Mouse (Mus musculus) midbrain, embryonic 12.5 days (tissue): ENCODE results near the gene Capn13. TPM values are rescaled to one million over a fixed set of nuclear protein-coding genes. Genes with fewer than 3 reads are reported as not detected.

Experiments used
- ATAC-seq: fragments of 200-750 bp; cut with Nextera tagmentation; 2 replicates; pipeline ENCODE4 v1.8.0; 2017; ENCODE audit warnings: low read depth, moderate TSS enrichment, moderate library complexity; ENCODE audit not compliant: low FRiP score
- H3K27ac ChIP-seq: fragments of 300-500 bp; sonication (generic); replicated peaks from 2 replicates; pipeline ENCODE4 v1.5.1; 2016; ENCODE audit warnings: mild to moderate bottlenecking
- H3K27me3 ChIP-seq: fragments of 300-500 bp; sonication (generic); 2 replicates; pipeline ENCODE4 v1.6.1; 2016; ENCODE audit warnings: mild to moderate bottlenecking
- H3K36me3 ChIP-seq: fragments of 300-500 bp; sonication (generic); 2 replicates; pipeline ENCODE4 v1.6.1; 2016
- H3K4me1 ChIP-seq: fragments of 300-500 bp; sonication (generic); 2 replicates; pipeline ENCODE4 v1.6.1; 2016
- H3K4me2 ChIP-seq: fragments of 300-500 bp; sonication (generic); replicated peaks from 2 replicates; pipeline ENCODE4 v1.6.1; 2016; ENCODE audit warnings: mild to moderate bottlenecking, moderate library complexity
- H3K4me3 ChIP-seq: fragments of 300-500 bp; sonication (generic); 2 replicates; pipeline ENCODE4 v1.5.1; 2016; ENCODE audit warnings: mild to moderate bottlenecking
- H3K9ac ChIP-seq: fragments of 300-500 bp; sonication (generic); replicated peaks from 2 replicates; pipeline ENCODE4 v1.6.1; 2016; ENCODE audit warnings: mild to moderate bottlenecking, moderate library complexity
- H3K9me3 ChIP-seq: fragments of 300-500 bp; sonication (generic); 2 replicates; pipeline ENCODE4 v1.6.1; 2016; ENCODE audit warnings: mild to moderate bottlenecking
- WGBS: fragments of 180-500 bp; shearing (Covaris S2); methylation state at CpG from one replicate; pipeline ENCODE4 v1.1.7; 2016; 5-methylcytosine and 5-hydroxymethylcytosine counted together
- polyA plus RNA-seq: library from polyadenylated mRNA; unstranded; fragments of >200 nt; fragmentation: Nextera tagmentation; extraction: Ambion mirVana; gene quantifications from 2 replicates; pipeline ENCODE4 v1.2.1, GENCODE M21; 2016

Capn13 gene
- 0.12 and 0.13 TPM in 2 replicates for polyA plus RNA-seq

DNA sequence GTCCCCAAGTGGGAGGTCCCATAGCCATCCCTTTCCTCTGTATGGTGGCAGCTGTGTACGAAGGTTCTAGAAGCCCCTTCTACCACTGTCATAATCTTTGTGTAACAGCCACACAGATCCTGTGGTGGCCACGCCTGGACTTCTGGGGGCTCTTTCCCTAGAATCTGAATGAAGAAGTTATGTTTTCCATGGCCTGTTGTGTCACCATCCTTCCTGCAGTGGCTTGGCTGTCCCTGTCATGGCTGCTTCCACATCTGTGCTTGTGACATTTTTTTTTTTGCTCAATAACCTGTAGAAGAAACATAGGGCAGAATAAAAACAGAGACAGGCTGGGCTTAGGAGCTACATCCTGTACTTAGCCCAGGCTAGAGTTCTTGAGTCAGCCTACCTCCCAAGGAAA lies at the start of gene Capn13:
TSS of gene Capn13 (minus strand) at position 5 of the 400 bp plus-strand sequence.
- Histone ChIP-seq H3K4me2 (no peak within 1 kb of the TSS), H3K9ac (no peak within 1 kb of the TSS), H3K36me3 (no peaks in the 10 kb centered on the region), H3K4me1 (no peaks in the 10 kb centered on the region), H3K9me3 (no peaks in the 10 kb centered on the region), H3K27ac (no peak within 1 kb of the TSS), H3K27me3 (no peaks in the 10 kb centered on the region), H3K4me3 (no peak within 1 kb of the TSS)
- no peak for ATAC-seq
- 82% methylated on average over 2 of the region's 2 CpGs for WGBS

DNA sequence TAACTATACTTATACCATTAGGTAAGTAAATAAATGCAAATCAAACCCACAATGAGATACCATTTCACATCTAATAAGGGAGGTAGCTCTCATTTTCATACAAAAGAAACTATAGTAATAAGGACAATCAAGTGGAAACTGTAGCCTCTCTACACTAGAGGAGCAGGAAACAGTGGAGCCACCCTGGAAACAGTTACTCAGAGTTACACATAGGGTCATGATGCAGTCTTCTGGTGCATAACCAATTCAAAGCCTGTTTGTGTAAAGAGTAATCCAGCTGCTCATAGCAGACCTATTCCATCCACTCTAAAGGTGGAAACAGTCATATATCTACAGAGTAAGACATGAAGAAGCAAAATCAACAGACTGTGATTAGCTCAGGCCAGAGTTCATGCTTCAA lies 48.4 kb upstream of the Capn13 start:
- H3K4me2 ChIP-seq, result no peak overlapping the region

DNA sequence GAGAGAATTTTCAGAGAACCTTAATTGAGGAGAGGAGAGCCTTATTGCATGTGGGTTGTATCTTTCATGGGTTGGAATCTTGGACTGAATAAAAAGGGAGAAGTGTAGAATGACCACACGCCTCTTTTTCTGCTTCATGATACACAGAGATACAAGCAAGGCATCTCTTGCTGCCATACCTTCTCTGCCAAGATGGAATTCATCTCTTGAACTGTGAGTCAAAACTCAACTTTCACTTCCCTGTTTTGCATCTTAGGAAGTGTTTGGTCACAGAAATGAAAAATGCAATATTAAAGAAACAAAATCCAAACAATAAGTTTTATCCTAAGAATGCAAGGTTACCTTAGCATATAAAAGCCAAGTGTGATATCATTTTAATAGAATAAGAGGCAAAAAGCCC lies 40.1 kb upstream of the Capn13 start:
- Histone ChIP-seq H3K27ac (no peak overlapping the region), H3K4me3 (no peak overlapping the region), H3K4me1 (no peaks in the 10 kb centered on the region), H3K9ac (no peak overlapping the region), H3K4me2 (no peak overlapping the region), H3K27me3 (no peaks in the 10 kb centered on the region), H3K9me3 (no peaks in the 10 kb centered on the region), H3K36me3 (no peaks in the 10 kb centered on the region)
- no peak for ATAC-seq
- 92% methylated on average over 1 of the region's 1 CpGs for WGBS

More for the DNA sequence above, 48.4 kb upstream of the Capn13 start:
- no peaks in the 10 kb centered on the region for H3K27me3 ChIP-seq
- ATAC-seq, result no peak
- H3K9me3 ChIP-seq, result no peaks in the 10 kb centered on the region
- H3K4me1 ChIP-seq, result no peaks in the 10 kb centered on the region
- H3K27ac ChIP-seq, result no peak overlapping the region
- H3K36me3 ChIP-seq, result no peaks in the 10 kb centered on the region
- H3K4me3 ChIP-seq, result no peak overlapping the region
- H3K9ac ChIP-seq, result no peak overlapping the region

DNA sequence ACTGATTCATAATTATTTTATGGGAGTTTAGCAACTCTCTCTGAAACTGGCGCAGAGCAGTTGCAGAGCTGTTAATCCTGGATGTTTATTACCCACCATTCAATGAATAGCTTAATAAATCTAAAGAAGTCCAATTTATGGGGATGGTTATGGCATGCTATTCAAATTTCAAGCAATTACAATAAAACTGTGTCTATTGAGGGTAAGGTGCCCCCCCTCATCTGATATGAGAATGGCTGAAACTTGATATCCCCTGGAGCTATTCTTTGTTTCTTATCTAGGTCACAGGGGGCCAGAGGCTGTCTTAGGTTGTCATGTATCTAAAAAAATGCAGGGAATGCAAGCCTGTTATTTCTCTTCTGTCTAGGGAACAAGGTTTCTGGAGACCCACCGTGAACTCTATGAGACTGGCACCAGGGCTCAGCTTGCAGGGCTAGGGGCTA lies 31.9 kb upstream of the Capn13 start:
- H3K27ac ChIP-seq, result no peak overlapping the region
- no peak overlapping the region for H3K9ac ChIP-seq
- H3K4me3 ChIP-seq, result no peak overlapping the region
- 0 out of 2 replicates have a peak, but pooled peaks cover 3% of the 10 kb centered on the region for H3K4me1 ChIP-seq
- no peaks in the 10 kb centered on the region for H3K27me3 ChIP-seq
- WGBS, result 74% methylated on average over 2 of the region's 2 CpGs
- no peaks in the 10 kb centered on the region for H3K9me3 ChIP-seq
- ATAC-seq, result no peak
- H3K36me3 ChIP-seq, result no peaks in the 10 kb centered on the region
- H3K4me2 ChIP-seq, result no peak overlapping the region

DNA sequence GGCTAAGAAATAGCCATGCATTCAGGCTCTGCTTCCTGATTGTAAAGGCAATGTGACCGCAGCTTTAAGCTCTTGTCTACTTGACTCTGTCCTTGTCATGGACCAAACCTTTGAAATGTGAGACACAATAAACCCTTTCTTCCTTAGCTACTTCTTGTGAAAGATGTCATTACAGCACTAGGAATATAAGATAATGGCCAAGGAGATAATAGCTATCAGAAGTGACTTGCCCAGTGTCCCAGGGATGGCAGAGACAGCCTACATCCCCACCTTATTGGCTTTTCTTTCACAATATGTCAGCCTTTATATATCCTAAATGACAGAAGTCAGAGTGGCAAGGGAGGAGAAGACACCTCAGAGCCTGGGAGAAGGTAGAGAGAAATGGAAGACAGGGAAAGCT lies 31.4 kb upstream of the Capn13 start:
- WGBS, result 93% methylated on average over 1 of the region's 1 CpGs
- H3K27me3 ChIP-seq, result no peaks in the 10 kb centered on the region
- H3K9me3 ChIP-seq, result no peaks in the 10 kb centered on the region
- no peak overlapping the region for H3K9ac ChIP-seq
- H3K27ac ChIP-seq, result no peak overlapping the region
- H3K4me3 ChIP-seq, result no peak overlapping the region
- H3K4me1 ChIP-seq, result 0 out of 2 replicates have a peak, but pooled peaks cover 3% of the 10 kb centered on the region
- no peak overlapping the region for H3K4me2 ChIP-seq
- no peaks in the 10 kb centered on the region for H3K36me3 ChIP-seq
- ATAC-seq, result no peak

DNA sequence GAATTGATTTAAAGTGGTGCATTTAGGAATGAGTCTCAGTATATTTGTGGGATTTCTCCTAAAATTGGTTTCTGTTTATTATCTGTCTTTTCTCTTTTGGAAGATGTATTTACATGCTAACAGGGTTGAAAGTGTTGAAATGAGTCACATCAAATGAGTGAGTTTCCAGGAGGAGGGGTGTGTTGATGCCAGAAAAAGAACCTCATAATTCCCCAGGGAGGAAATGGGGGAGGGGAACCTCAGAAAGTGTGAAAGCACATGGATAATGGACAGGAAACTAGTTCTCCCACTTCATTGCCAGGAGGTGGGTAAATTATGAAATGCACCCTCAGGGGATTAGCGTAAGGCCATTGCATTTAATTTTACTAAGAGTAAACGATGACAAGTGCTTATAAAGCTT lies 16.7 kb upstream of the Capn13 start:
- H3K4me1 ChIP-seq, result peaks cover 7% of the 10 kb centered on the region; the same call in 1 of the 2 replicates
- no peaks in the 10 kb centered on the region for H3K36me3 ChIP-seq
- no peaks in the 10 kb centered on the region for H3K9me3 ChIP-seq
- WGBS, result 57% methylated on average over 2 of the region's 2 CpGs
- H3K4me2 ChIP-seq, result no peak overlapping the region
- H3K4me3 ChIP-seq, result no peak overlapping the region
- no peaks in the 10 kb centered on the region for H3K27me3 ChIP-seq
- H3K9ac ChIP-seq, result no peak overlapping the region
- H3K27ac ChIP-seq, result no peak overlapping the region
- no peak for ATAC-seq

DNA sequence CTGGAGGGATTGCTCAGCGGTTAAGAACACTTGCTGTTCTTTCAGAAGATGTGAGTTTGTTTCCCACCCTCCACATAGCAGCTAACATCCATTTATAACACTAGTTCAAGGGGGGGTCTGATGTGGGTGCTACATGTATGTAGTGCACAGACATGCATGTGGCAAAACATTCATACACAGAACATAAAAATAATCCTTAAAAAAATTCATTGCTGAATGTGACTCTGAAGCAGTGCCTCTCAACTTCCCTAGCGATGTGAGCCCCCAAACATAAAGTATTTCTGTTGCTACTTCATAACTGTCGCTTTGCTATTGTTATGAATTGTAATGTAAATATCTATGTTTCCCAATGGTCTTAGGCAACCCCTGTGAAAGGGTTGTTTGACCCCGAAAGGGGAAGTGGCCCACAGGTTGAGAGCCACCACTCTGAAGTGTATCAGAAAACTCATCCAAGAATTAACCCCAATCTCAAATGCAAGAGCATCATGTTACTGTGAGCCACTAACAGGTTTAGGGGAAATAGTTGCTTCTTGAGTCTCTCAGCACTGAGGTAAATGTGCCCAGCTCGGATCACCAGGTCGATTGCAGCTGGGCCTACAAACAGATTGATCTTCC lies 15.6 kb upstream of the Capn13 start:
- no peak for ATAC-seq
- H3K36me3 ChIP-seq, result no peaks in the 10 kb centered on the region
- no peak overlapping the region for H3K27ac ChIP-seq
- no peak overlapping the region for H3K9ac ChIP-seq
- H3K9me3 ChIP-seq, result no peaks in the 10 kb centered on the region
- H3K27me3 ChIP-seq, result no peaks in the 10 kb centered on the region
- no peak overlapping the region for H3K4me3 ChIP-seq
- WGBS, result 61% methylated on average over 6 of the region's 6 CpGs
- H3K4me1 ChIP-seq, result peaks cover 7% of the 10 kb centered on the region; the same call in 1 of the 2 replicates
- no peak overlapping the region for H3K4me2 ChIP-seq

DNA sequence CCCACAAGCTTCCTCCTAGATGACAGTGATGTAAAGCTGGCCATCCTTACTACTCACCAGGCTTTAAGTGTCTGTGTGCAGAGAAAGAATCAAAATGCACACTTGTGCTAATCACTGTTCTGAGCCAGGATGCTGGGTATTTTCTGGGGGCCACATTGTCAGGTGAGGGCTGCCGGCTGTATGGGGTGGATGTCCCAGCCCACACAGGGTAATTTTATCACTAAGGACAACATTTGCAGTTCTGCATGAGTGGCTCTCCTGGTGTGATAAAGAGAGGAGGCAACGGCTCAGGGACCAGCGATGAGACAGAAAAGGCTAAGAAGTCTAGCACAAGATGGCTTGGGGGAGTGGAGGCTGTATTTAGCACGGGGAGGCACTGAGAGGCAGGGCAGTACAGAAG lies 11.2 kb upstream of the Capn13 start:
- no peaks in the 10 kb centered on the region for H3K4me1 ChIP-seq
- H3K27ac ChIP-seq, result no peak overlapping the region
- no peak overlapping the region for H3K9ac ChIP-seq
- 44% methylated on average over 4 of the region's 4 CpGs for WGBS
- no peak overlapping the region for H3K4me2 ChIP-seq
- no peaks in the 10 kb centered on the region for H3K36me3 ChIP-seq
- ATAC-seq, result no peak
- no peaks in the 10 kb centered on the region for H3K9me3 ChIP-seq
- no peak overlapping the region for H3K4me3 ChIP-seq
- H3K27me3 ChIP-seq, result no peaks in the 10 kb centered on the region

DNA sequence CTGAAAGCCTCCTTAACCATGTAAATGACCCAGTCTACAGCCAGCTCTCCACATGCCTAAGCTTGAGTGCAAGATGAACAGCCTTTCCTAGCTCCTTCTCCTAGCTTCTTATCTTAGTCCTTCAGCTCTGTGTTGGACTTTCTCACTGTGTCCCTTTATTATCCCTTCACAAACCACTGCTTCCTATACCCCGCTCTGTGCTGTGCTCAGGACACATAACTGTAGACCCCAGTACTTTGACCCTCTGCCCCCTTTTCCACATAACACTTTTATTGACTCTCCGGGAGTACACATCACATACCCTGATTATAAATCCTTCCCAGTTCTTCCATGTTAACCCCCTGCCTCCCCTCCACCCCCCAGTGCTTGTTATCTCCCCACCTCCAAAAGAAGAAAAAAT lies 606 bp upstream of the Capn13 start:
- 88% methylated on average over 2 of the region's 2 CpGs for WGBS
- no peak overlapping the region for H3K9ac ChIP-seq
- ATAC-seq, result no peak

DNA sequence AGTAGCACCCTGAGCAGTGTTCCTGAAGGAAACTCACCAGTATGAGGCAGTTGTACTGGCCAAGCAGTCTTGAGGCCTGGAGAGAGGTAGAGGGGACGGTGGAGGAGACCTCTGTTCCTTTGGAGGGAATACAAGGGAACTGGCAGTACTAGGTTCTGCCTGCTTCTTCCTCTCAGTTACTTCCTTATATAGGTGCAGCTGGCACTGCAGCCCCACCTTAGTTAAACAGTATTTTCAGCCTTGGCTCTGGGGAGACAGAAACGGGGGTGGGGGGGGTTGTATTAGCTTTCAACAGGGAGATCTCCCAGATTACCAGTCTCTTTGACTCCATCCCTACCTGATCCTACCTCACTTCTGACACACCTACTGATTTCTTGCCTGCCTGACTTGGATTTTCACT lies 1.5 kb downstream of the Capn13 start:
- Histone ChIP-seq H3K9me3 (no peaks in the 10 kb centered on the region), H3K4me2 (no peak overlapping the region), H3K4me1 (no peaks in the 10 kb centered on the region), H3K36me3 (no peaks in the 10 kb centered on the region), H3K27ac (no peak overlapping the region), H3K4me3 (no peak overlapping the region), H3K27me3 (no peaks in the 10 kb centered on the region), H3K9ac (no peak overlapping the region)
- ATAC-seq, result no peak
- WGBS, result 76% methylated on average over 2 of the region's 2 CpGs

More for the DNA sequence above, 606 bp upstream of the Capn13 start:
- Histone ChIP-seq H3K9me3 (no peaks in the 10 kb centered on the region), H3K27me3 (no peaks in the 10 kb centered on the region), H3K4me3 (no peak overlapping the region), H3K4me1 (no peaks in the 10 kb centered on the region), H3K4me2 (no peak overlapping the region), H3K27ac (no peak overlapping the region), H3K36me3 (no peaks in the 10 kb centered on the region)

DNA sequence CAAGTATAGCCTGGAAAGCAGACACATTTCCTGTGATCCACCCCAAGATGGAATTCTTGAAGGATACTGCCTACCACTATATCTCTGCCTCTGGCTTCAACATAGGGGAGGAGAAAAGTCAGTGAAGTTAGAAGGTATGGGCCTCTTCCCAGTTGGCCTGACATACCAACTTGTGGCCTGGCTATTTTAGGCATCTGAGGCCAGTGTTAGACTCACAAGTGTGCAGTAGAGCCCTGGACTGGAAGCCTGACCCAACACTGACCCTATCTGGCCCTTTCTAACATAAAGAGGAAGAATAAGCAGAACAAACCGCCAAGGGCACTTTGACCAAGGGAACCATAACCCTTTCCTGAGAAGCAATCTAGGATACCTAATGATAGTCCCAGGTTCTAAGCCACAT lies 7.3 kb downstream of the Capn13 start:
- Histone ChIP-seq H3K36me3 (no peaks in the 10 kb centered on the region), H3K27ac (no peak overlapping the region), H3K4me2 (no peak overlapping the region), H3K27me3 (no peaks in the 10 kb centered on the region; the same call in 1 of the 2 replicates), H3K4me3 (no peak overlapping the region), H3K9me3 (no peaks in the 10 kb centered on the region), H3K4me1 (no peaks in the 10 kb centered on the region; the same call in 1 of the 2 replicates), H3K9ac (no peak overlapping the region)
- no peak for ATAC-seq
- WGBS, result 74% methylated on average over 1 of the region's 1 CpGs

DNA sequence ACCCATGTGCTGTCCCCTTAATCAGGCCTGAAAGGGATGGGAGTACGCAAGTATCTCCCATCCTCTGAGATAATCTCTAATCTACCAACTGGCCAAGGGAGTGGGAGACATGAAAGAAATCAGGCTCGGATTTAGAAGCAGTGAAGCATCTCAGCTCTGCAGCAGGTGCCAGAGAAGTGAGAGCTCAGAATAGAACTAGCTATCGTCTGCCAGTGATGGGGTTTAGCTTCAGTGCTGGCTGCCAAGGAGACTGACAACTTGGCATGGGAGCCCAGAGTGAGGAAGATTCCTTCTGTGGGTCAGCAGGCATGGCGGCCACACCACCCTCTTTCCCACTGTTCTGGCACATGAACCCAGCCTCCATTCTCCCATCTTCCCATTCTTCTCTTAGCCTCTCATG lies 8.9 kb downstream of the Capn13 start:
- Histone ChIP-seq H3K27me3 (no peaks in the 10 kb centered on the region; the same call in 1 of the 2 replicates), H3K4me3 (no peak overlapping the region), H3K4me1 (no peaks in the 10 kb centered on the region; the same call in 1 of the 2 replicates), H3K9ac (no peak overlapping the region), H3K27ac (no peak overlapping the region), H3K36me3 (no peaks in the 10 kb centered on the region), H3K4me2 (no peak overlapping the region), H3K9me3 (no peaks in the 10 kb centered on the region)
- WGBS, result 73% methylated on average over 4 of the region's 4 CpGs
- no peak for ATAC-seq
